Mouse (Mus musculus) common myeloid progenitor, adult 5-6 weeks (primary cell): ENCODE measurements around the gene Dock8. TPM values are rescaled to one million over a fixed set of nuclear protein-coding genes. Genes with fewer than 3 reads are reported as not detected.

Source experiments
- ATAC-seq: replicated peaks from 2 replicates; pipeline ENCODE4 v1.8.0; 2016; ENCODE audit warnings: low read depth, mild to moderate bottlenecking, moderate TSS enrichment, inconsistent platforms; ENCODE audit not compliant: poor library complexity, severe bottlenecking
- total RNA-seq: library from RNA; stranded (forward); fragments of 200-1000, 187-1606 nt; gene quantifications from 2 replicates; pipeline ENCODE4 v1.2.3, GENCODE M21; 2017

Dock8 gene
- total RNA-seq, 1 experiment from 2014 or later, result 73.1 TPM

GRCm38 (mm10) chr19:24996815-24997704 lies 2.3 kb upstream of the Dock8 start:
- ATAC-seq, result peak; percentile 22; the same call in 1 of the 2 replicates

- peak; percentile 48 for ATAC-seq
These were observed 773 bp upstream of the Dock8 start for GRCm38 (mm10) chr19:24998561-24998960.

GRCm38 (mm10) chr19:25000153-25000552 lies 819 bp downstream of the Dock8 start:
- ATAC-seq, result no peak

GRCm38 (mm10) chr19:25002032-25002431 lies 2.7 kb downstream of the Dock8 start:
- ATAC-seq, result 0 out of 2 replicates have a peak, but pooled peaks have one; percentile 10

GRCm38 (mm10) chr19:25002828-25003227 lies 3.5 kb downstream of the Dock8 start:
- ATAC-seq, result 0 out of 2 replicates have a peak, but pooled peaks have one; percentile 4

- no peak for ATAC-seq
These were observed 4.5 kb downstream of the Dock8 start for GRCm38 (mm10) chr19:25003810-25004209.

- ATAC-seq, result no peak
These were observed 7.4 kb downstream of the Dock8 start for GRCm38 (mm10) chr19:25006686-25007085.

- ATAC-seq, result peak; percentile 81
These were observed 9.2 kb downstream of the Dock8 start for GRCm38 (mm10) chr19:25008509-25008908.

- ATAC-seq, result no peak
These were observed 23.4 kb downstream of the Dock8 start for GRCm38 (mm10) chr19:25022766-25023165.

- ATAC-seq, result no peak
These were observed 32.4 kb downstream of the Dock8 start for GRCm38 (mm10) chr19:25031765-25032164.

- peak; percentile 85 for ATAC-seq
These were observed 33.7 kb downstream of the Dock8 start for GRCm38 (mm10) chr19:25033008-25033407.

GRCm38 (mm10) chr19:25035825-25036224 lies 36.5 kb downstream of the Dock8 start:
- ATAC-seq, result no peak

- 0 out of 2 replicates have a peak, but pooled peaks have one; percentile 20 for ATAC-seq
These were observed 37.5 kb downstream of the Dock8 start for GRCm38 (mm10) chr19:25036784-25037183.

- no peak for ATAC-seq
These were observed 37.9 kb downstream of the Dock8 start for GRCm38 (mm10) chr19:25037249-25037648.

GRCm38 (mm10) chr19:25038293-25038692 lies 39.0 kb downstream of the Dock8 start:
- no peak for ATAC-seq

- ATAC-seq, result no peak
These were observed 41.9 kb downstream of the Dock8 start for GRCm38 (mm10) chr19:25041209-25041608.

GRCm38 (mm10) chr19:25042973-25043372 lies 43.6 kb downstream of the Dock8 start:
- no peak for ATAC-seq

- ATAC-seq, result no peak
These were observed 44.7 kb downstream of the Dock8 start for GRCm38 (mm10) chr19:25044057-25044456.

- peak; percentile 92 for ATAC-seq
These were observed 53.0 kb downstream of the Dock8 start for GRCm38 (mm10) chr19:25052355-25052754.

GRCm38 (mm10) chr19:25053152-25053551 lies 53.8 kb downstream of the Dock8 start:
- no peak for ATAC-seq

- ATAC-seq, result no peak
These were observed 55.7 kb downstream of the Dock8 start for GRCm38 (mm10) chr19:25055025-25055424.

- no peak for ATAC-seq
These were observed 56.2 kb downstream of the Dock8 start for GRCm38 (mm10) chr19:25055559-25055958.
